Mouse (Mus musculus): ENCODE data around the gene Dhx16. TPM values are rescaled to one million over a fixed set of nuclear protein-coding genes. Genes with fewer than 3 reads are reported as not detected.

Gene Dhx16
- polyA plus RNA-seq, 1 experiment from 2014 or later, result 30.7 TPM

DNA sequence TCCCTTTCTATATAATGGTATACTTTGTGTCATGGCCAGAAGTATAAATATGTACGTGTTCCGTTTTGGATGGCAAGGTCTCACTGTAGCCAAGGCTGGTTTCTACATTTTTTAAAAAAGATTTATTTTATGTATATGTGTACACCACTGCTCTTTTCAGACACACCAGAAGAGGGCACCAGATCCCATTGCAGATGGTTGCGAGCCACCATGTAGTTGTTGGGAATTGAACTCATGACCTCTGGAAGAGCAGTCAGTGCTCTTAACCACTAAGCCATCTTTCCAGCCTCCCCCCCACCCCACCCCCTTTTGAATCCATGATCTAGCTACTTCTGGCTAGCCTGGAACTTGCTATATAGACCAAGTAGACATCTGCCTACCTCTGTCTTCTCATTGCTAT lies 36.1 kb upstream of the Dhx16 start:
- ATAC-seq (ENCODE audit: low FRiP score, low TSS enrichment) (no peak), DNase-seq (no peak)
- Histone ChIP-seq H3K9ac (replicated peaks; ENCODE audit: low read length) (no peak overlapping the region), H3K27ac (replicated peaks; ENCODE audit: low read depth, low read length) (no peak overlapping the region), H3K4me3 (replicated peaks; ENCODE audit: low read depth, low read length) (no peak overlapping the region), H3K27me3 (ENCODE audit: control insufficient read depth, insufficient read depth, low read length) (no peaks in the 10 kb centered on the region), H3K4me1 (ENCODE audit: control insufficient read depth, insufficient read depth, low read length) (peaks cover 16% of the 10 kb centered on the region), H3K4me2 (ENCODE audit: low read length) (no peak overlapping the region), H3K36me3 (ENCODE audit: control insufficient read depth, insufficient read depth, low read length) (peaks cover 34% of the 10 kb centered on the region), H3K9me3 (ENCODE audit: control insufficient read depth, low read length) (no peaks in the 10 kb centered on the region)
- WGBS, result 96% methylated on average over 3 of the region's 3 CpGs

DNA sequence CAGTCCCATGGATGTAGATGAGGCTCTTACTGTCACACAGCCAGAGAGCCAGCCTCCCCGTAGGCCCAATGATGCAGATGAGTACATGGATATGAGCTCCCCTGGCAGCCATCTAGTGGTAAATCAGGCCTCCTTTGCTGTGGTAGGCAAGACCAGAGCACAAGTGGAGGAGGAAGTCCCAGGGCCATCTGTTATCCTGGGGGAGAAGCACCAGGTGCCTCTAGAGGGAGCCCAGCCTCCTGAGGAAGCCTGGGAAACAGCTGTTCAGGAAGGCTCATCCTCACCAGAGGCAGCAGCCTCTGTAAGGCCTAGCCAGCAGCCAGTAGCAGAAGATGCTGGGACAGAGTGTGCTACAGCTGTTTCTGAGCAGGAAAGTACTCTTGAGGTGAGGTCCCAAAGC lies 31.5 kb upstream of the Dhx16 start:
- Histone ChIP-seq H3K4me2 (ENCODE audit: low read length) (no peak overlapping the region), H3K27me3 (ENCODE audit: control insufficient read depth, insufficient read depth, low read length) (no peaks in the 10 kb centered on the region), H3K4me3 (replicated peaks; ENCODE audit: low read depth, low read length) (no peak overlapping the region), H3K36me3 (ENCODE audit: control insufficient read depth, insufficient read depth, low read length) (peaks cover 76% of the 10 kb centered on the region), H3K27ac (replicated peaks; ENCODE audit: low read depth, low read length) (no peak overlapping the region), H3K4me1 (ENCODE audit: control insufficient read depth, insufficient read depth, low read length) (no peaks in the 10 kb centered on the region), H3K9ac (replicated peaks; ENCODE audit: low read length) (no peak overlapping the region), H3K9me3 (ENCODE audit: control insufficient read depth, low read length) (no peaks in the 10 kb centered on the region)
- WGBS, result 55% methylated on average over 1 of the region's 1 CpGs
- no peak for ATAC-seq (ENCODE audit: low FRiP score, low TSS enrichment)
- no peak for DNase-seq

GRCm38 (mm10) chr17:35850974-35851373 lies 28.6 kb upstream of the Dhx16 start:
- Histone ChIP-seq H3K27me3 (ENCODE audit: control insufficient read depth, insufficient read depth, low read length) (no peaks in the 10 kb centered on the region), H3K4me1 (ENCODE audit: control insufficient read depth, insufficient read depth, low read length) (no peaks in the 10 kb centered on the region), H3K4me2 (ENCODE audit: low read length) (no peak overlapping the region), H3K9me3 (ENCODE audit: control insufficient read depth, low read length) (no peaks in the 10 kb centered on the region), H3K9ac (replicated peaks; ENCODE audit: low read length) (no peak overlapping the region), H3K36me3 (ENCODE audit: control insufficient read depth, insufficient read depth, low read length) (peaks cover 78% of the 10 kb centered on the region), H3K4me3 (replicated peaks; ENCODE audit: low read depth, low read length) (no peak overlapping the region), H3K27ac (replicated peaks; ENCODE audit: low read depth, low read length) (no peak overlapping the region)
- DNase-seq, result no peak
- no peak for ATAC-seq (ENCODE audit: low FRiP score, low TSS enrichment)
- WGBS, result 91% methylated on average over 3 of the region's 3 CpGs

- H3K4me3 ChIP-seq (replicated peaks; ENCODE audit: low read depth, low read length), result no peak overlapping the region
- 100% methylated on average over 1 of the region's 1 CpGs for WGBS
Observed at GRCm38 (mm10) chr17:35859371-35859770, 20.2 kb upstream of the Dhx16 start.

GRCm38 (mm10) chr17:35859835-35860234 lies 19.8 kb upstream of the Dhx16 start:
- H3K27me3 ChIP-seq (ENCODE audit: control insufficient read depth, insufficient read depth, low read length), result no peaks in the 10 kb centered on the region
- H3K9me3 ChIP-seq (ENCODE audit: control insufficient read depth, low read length), result no peaks in the 10 kb centered on the region
- H3K4me1 ChIP-seq (ENCODE audit: control insufficient read depth, insufficient read depth, low read length), result peaks cover 9% of the 10 kb centered on the region
- ATAC-seq (ENCODE audit: low FRiP score, low TSS enrichment) (no peak), DNase-seq (no peak)
- H3K4me2 ChIP-seq (ENCODE audit: low read length), result no peak overlapping the region
- H3K4me3 ChIP-seq (replicated peaks; ENCODE audit: low read depth, low read length), result no peak overlapping the region
- H3K27ac ChIP-seq (replicated peaks; ENCODE audit: low read depth, low read length), result no peak overlapping the region
- H3K36me3 ChIP-seq (ENCODE audit: control insufficient read depth, insufficient read depth, low read length), result peaks cover 19% of the 10 kb centered on the region
- 58% methylated on average over 2 of the region's 2 CpGs for WGBS
- H3K9ac ChIP-seq (replicated peaks; ENCODE audit: low read length), result no peak overlapping the region

More at GRCm38 (mm10) chr17:35859371-35859770, 20.2 kb upstream of the Dhx16 start:
- Histone ChIP-seq H3K36me3 (ENCODE audit: control insufficient read depth, insufficient read depth, low read length) (peaks cover 24% of the 10 kb centered on the region), H3K27me3 (ENCODE audit: control insufficient read depth, insufficient read depth, low read length) (no peaks in the 10 kb centered on the region), H3K9ac (replicated peaks; ENCODE audit: low read length) (no peak overlapping the region), H3K4me1 (ENCODE audit: control insufficient read depth, insufficient read depth, low read length) (peaks cover 4% of the 10 kb centered on the region; the same call in 1 of the 2 replicates), H3K4me2 (ENCODE audit: low read length) (no peak overlapping the region), H3K27ac (replicated peaks; ENCODE audit: low read depth, low read length) (no peak overlapping the region), H3K9me3 (ENCODE audit: control insufficient read depth, low read length) (no peaks in the 10 kb centered on the region)
- DNase-seq (no peak), ATAC-seq (ENCODE audit: low FRiP score, low TSS enrichment) (no peak)

DNA sequence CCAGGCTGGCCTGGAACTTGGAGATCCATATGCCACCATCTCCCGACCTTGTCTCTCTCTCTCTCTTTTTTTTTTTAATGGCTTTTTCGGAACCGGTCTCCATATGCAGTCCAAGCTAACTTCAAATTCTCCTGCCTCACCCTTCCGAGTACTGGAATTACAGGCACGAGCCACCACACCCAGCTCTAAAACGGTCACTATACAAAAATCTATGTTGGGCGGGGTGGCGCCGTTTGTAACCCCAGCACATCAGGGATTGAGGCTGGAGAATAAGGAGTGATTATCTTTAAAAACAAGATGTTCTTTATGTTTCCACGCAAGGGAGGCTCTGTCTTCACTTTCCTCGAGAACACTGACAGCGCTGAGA lies 18.8 kb upstream of the Dhx16 start:
- Histone ChIP-seq H3K27ac (replicated peaks; ENCODE audit: low read depth, low read length) (peak overlapping the region; percentile 94), H3K4me2 (ENCODE audit: low read length) (peak overlapping the region; percentile 60), H3K4me3 (replicated peaks; ENCODE audit: low read depth, low read length) (peak overlapping the region; percentile 72), H3K9ac (replicated peaks; ENCODE audit: low read length) (peak overlapping the region; percentile 70), H3K4me1 (ENCODE audit: control insufficient read depth, insufficient read depth, low read length) (peaks cover 12% of the 10 kb centered on the region), H3K36me3 (ENCODE audit: control insufficient read depth, insufficient read depth, low read length) (peaks cover 19% of the 10 kb centered on the region), H3K27me3 (ENCODE audit: control insufficient read depth, insufficient read depth, low read length) (no peaks in the 10 kb centered on the region), H3K9me3 (ENCODE audit: control insufficient read depth, low read length) (no peaks in the 10 kb centered on the region)
- ATAC-seq (ENCODE audit: low FRiP score, low TSS enrichment), result no peak
- DNase-seq, result no peak
- WGBS, result 4% methylated on average over 12 of the region's 12 CpGs

DNA sequence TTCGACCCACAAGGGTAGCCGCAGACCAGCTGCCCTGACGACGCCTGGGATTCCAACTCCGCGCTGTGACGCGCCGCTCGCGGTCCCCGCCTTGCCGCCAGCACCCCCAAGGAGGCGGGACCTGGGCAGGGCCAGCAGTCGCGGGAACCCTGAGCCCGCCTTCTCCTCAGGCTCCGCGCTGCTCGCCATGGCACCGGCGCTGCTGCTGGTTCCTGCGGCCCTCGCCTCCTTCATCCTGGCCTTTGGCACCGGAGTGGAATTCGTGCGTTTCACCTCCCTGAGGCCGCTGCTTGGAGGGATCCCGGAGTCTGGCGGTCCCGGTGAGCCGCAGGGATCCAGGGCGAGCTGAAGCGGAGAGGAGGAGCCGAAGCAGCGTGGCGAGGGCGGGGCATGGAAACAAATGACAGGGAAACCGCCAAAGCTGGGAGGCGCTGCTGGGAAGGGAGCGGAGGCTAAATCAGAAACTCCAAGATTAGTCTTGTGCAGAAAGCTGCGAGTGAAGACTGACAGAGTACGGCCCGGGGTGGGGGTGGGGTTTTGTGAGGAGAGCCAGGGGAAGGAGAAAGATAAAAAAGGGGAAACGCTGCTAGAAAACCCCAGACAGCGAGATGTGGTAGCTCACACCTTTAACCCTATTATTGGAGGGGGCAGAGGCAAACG lies 18.3 kb upstream of the Dhx16 start, which contains the start of gene Nrm:
Gene Nrm, plus strand, starts transcription at position 121 of the 660 bp plus-strand sequence.
- no peaks in the 10 kb centered on the region for H3K9me3 ChIP-seq (ENCODE audit: control insufficient read depth, low read length)
- ATAC-seq (ENCODE audit: low FRiP score, low TSS enrichment) (peak; percentile 90), DNase-seq (peak; percentile 93)
- WGBS, result under 1% methylated on average over 47 of the region's 47 CpGs
- peaks cover 19% of the 10 kb centered on the region for H3K36me3 ChIP-seq (ENCODE audit: control insufficient read depth, insufficient read depth, low read length)
- H3K9ac ChIP-seq (replicated peaks; ENCODE audit: low read length), result peak within 1 kb of the TSS; percentile 70
- no peaks in the 10 kb centered on the region for H3K27me3 ChIP-seq (ENCODE audit: control insufficient read depth, insufficient read depth, low read length)
- H3K4me3 ChIP-seq (replicated peaks; ENCODE audit: low read depth, low read length), result peak within 1 kb of the TSS; percentile 72
- peaks cover 12% of the 10 kb centered on the region for H3K4me1 ChIP-seq (ENCODE audit: control insufficient read depth, insufficient read depth, low read length)
- H3K4me2 ChIP-seq (ENCODE audit: low read length), result peak within 1 kb of the TSS; percentile 60
- peak within 1 kb of the TSS; percentile 94 for H3K27ac ChIP-seq (replicated peaks; ENCODE audit: low read depth, low read length)

DNA sequence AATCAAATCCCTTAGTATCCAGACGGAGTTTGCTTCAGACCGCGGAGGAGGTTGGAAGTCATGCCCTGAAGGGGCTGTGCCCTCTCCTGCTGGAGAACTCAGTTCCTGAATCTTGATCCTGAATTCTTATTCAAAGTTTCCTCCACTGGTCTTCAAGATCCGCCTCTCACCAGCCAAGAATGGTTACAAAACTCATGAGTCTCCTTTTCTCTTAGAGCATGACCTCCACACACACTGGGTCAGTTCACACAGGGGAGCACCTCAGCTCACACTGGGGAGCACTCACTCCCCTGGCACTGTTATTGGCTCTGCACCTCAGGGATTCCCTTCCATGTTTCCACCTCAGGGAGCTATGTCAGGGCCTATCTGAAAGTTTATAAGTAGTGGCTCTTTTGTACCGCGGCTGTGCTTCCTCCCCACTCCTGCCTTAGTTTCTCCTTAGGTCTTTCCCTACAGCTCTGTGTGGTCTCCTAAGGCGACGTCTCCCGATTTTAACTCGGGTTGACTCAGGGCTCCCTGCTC lies 14.7 kb upstream of the Dhx16 start:
- Histone ChIP-seq H3K4me2 (ENCODE audit: low read length) (peak overlapping the region; percentile 91), H3K9me3 (ENCODE audit: control insufficient read depth, low read length) (no peaks in the 10 kb centered on the region), H3K4me1 (ENCODE audit: control insufficient read depth, insufficient read depth, low read length) (peaks cover 36% of the 10 kb centered on the region), H3K36me3 (ENCODE audit: control insufficient read depth, insufficient read depth, low read length) (no peaks in the 10 kb centered on the region), H3K4me3 (replicated peaks; ENCODE audit: low read depth, low read length) (peak overlapping the region; percentile 79), H3K27ac (replicated peaks; ENCODE audit: low read depth, low read length) (peak overlapping the region; percentile 97), H3K27me3 (ENCODE audit: control insufficient read depth, insufficient read depth, low read length) (no peaks in the 10 kb centered on the region), H3K9ac (replicated peaks; ENCODE audit: low read length) (peak overlapping the region; percentile 93)
- WGBS, result 24% methylated on average over 10 of the region's 10 CpGs
- DNase-seq (no peak), ATAC-seq (ENCODE audit: low FRiP score, low TSS enrichment) (no peak)
